Mouse (Mus musculus): Measurements from ENCODE around the gene Tfpt. TPM values are rescaled to one million over a fixed set of nuclear protein-coding genes. Genes with fewer than 3 reads are reported as not detected.

The Tfpt gene
- 14.9 TPM for polyA plus RNA-seq (2015; fragmentation: Illumina TruSeq; extraction: RNeasy Lipid Tissue Mini Kit (QIAGEN cat#74804); ENCODE audit: insufficient read depth, low replicate concordance)

GRCm38 (mm10) chr7:3629543-3630477 is at the start of gene Tfpt, which contains the start of gene Prpf31:
Gene Tfpt, minus strand, starts transcription at chr7:3629929.
Gene Prpf31, plus strand, starts transcription at chr7:3629985.

GRCm38 (mm10) chr7:3677342-3677741 is 47.6 kb upstream of the Tfpt start, which contains the start of gene Tmc4:
Gene Tmc4, minus strand, starts transcription at chr7:3677553.

GRCm38 (mm10) chr7:3665215-3666114 is 35.7 kb upstream of the Tfpt start, which contains the start of gene Leng1:
Gene Leng1, minus strand, starts transcription at chr7:3665840.

GRCm38 (mm10) chr7:3644672-3645487 is 15.2 kb upstream of the Tfpt start, which contains the start of gene Cnot3:
Gene Cnot3, plus strand, starts transcription at chr7:3645268.

GRCm38 (mm10) chr7:3617242-3617995 is 12.3 kb downstream of the Tfpt start, which contains the start of gene Ndufa3:
Gene Ndufa3, plus strand, starts transcription at chr7:3617373.

GRCm38 (mm10) chr7:3616057-3616388 is 13.7 kb downstream of the Tfpt start, which contains the start of gene Oscar:
Gene Oscar, minus strand, starts transcription at chr7:3616157.

Other genes starting within 250 kb of the Tfpt start
- gene Cacng8, start 239.2 kb downstream of the Tfpt start, polyA plus RNA-seq (2015; fragmentation: Illumina TruSeq; extraction: RNeasy Lipid Tissue Mini Kit (QIAGEN cat#74804); ENCODE audit: insufficient read depth, low replicate concordance), result not detected
- gene Cacng6, start 205.7 kb downstream of the Tfpt start, polyA plus RNA-seq (2015; fragmentation: Illumina TruSeq; extraction: RNeasy Lipid Tissue Mini Kit (QIAGEN cat#74804); ENCODE audit: insufficient read depth, low replicate concordance), result not detected
- gene Tarm1, start 127.3 kb downstream of the Tfpt start, polyA plus RNA-seq (2015; fragmentation: Illumina TruSeq; extraction: RNeasy Lipid Tissue Mini Kit (QIAGEN cat#74804); ENCODE audit: insufficient read depth, low replicate concordance), result 1.7 TPM
- not detected for gene Oscar, start 13.8 kb downstream of the Tfpt start, polyA plus RNA-seq (2015; fragmentation: Illumina TruSeq; extraction: RNeasy Lipid Tissue Mini Kit (QIAGEN cat#74804); ENCODE audit: insufficient read depth, low replicate concordance)
- 196 TPM for gene Ndufa3, start 12.6 kb downstream of the Tfpt start, polyA plus RNA-seq (2015; fragmentation: Illumina TruSeq; extraction: RNeasy Lipid Tissue Mini Kit (QIAGEN cat#74804); ENCODE audit: insufficient read depth, low replicate concordance)
- 53.4 TPM for gene Prpf31, start 56 bp upstream of the Tfpt start, polyA plus RNA-seq (2015; fragmentation: Illumina TruSeq; extraction: RNeasy Lipid Tissue Mini Kit (QIAGEN cat#74804); ENCODE audit: insufficient read depth, low replicate concordance)
- gene Cnot3, start 15.3 kb upstream of the Tfpt start, polyA plus RNA-seq (2015; fragmentation: Illumina TruSeq; extraction: RNeasy Lipid Tissue Mini Kit (QIAGEN cat#74804); ENCODE audit: insufficient read depth, low replicate concordance), result 58.3 TPM
- gene Leng1, start 35.9 kb upstream of the Tfpt start, polyA plus RNA-seq (2015; fragmentation: Illumina TruSeq; extraction: RNeasy Lipid Tissue Mini Kit (QIAGEN cat#74804); ENCODE audit: insufficient read depth, low replicate concordance), result 7.1 TPM
- gene Tmc4, start 47.6 kb upstream of the Tfpt start, polyA plus RNA-seq (2015; fragmentation: Illumina TruSeq; extraction: RNeasy Lipid Tissue Mini Kit (QIAGEN cat#74804); ENCODE audit: insufficient read depth, low replicate concordance), result 16.0 TPM
- gene Tsen34, start 62.9 kb upstream of the Tfpt start, polyA plus RNA-seq (2015; fragmentation: Illumina TruSeq; extraction: RNeasy Lipid Tissue Mini Kit (QIAGEN cat#74804); ENCODE audit: insufficient read depth, low replicate concordance), result 8.9 TPM
- gene Mboat7, start 63.6 kb upstream of the Tfpt start, polyA plus RNA-seq (2015; fragmentation: Illumina TruSeq; extraction: RNeasy Lipid Tissue Mini Kit (QIAGEN cat#74804); ENCODE audit: insufficient read depth, low replicate concordance), result 44.1 TPM
- gene Rps9, start 74.1 kb upstream of the Tfpt start, polyA plus RNA-seq (2015; fragmentation: Illumina TruSeq; extraction: RNeasy Lipid Tissue Mini Kit (QIAGEN cat#74804); ENCODE audit: insufficient read depth, low replicate concordance), result 949 TPM
- gene Pirb, start 90.5 kb upstream of the Tfpt start, polyA plus RNA-seq (2015; fragmentation: Illumina TruSeq; extraction: RNeasy Lipid Tissue Mini Kit (QIAGEN cat#74804); ENCODE audit: insufficient read depth, low replicate concordance), result 136 TPM
- gene Gm15448, start 195.8 kb upstream of the Tfpt start, polyA plus RNA-seq (2015; fragmentation: Illumina TruSeq; extraction: RNeasy Lipid Tissue Mini Kit (QIAGEN cat#74804); ENCODE audit: insufficient read depth, low replicate concordance), result 8.1 TPM
- gene Pira2, start 215.1 kb upstream of the Tfpt start, polyA plus RNA-seq (2015; fragmentation: Illumina TruSeq; extraction: RNeasy Lipid Tissue Mini Kit (QIAGEN cat#74804); ENCODE audit: insufficient read depth, low replicate concordance), result 51.2 TPM

Data from spleen, adult 10 weeks (tissue).